Mouse (Mus musculus) left cerebral cortex, adult 8-10 months (tissue): ENCODE data around the gene Gm5799. TPM values are rescaled to one million over a fixed set of nuclear protein-coding genes. Genes with fewer than 3 reads are reported as not detected.
"Not testable (repeated sequence)": the region's sequence is repeated elsewhere in the genome, so short reads cannot be mapped to it uniquely, and the experiment has no call there.

ENCODE experiments used
- DNase-seq, 2 experiments: peaks; one replicate each; pipeline ENCODE4 v3.0.0; 2022; ENCODE audit warnings: low spot score in 2 of 2
- total RNA-seq, 4 experiments: library from RNA; stranded (reverse); gene quantifications; 2 replicates each; pipeline ENCODE4 v1.2.4; 2022

The Gm5799 gene
- total RNA-seq: under 1 TPM; 0.46 to 0.70 (median 0.58) TPM

- not testable (repeated sequence) for DNase-seq
These were observed at the start of gene Gm5799 for GRCm38 (mm10) chr14:43543276-43543675. TSS of gene Gm5799 (plus strand) at chr14:43543576.

DNA sequence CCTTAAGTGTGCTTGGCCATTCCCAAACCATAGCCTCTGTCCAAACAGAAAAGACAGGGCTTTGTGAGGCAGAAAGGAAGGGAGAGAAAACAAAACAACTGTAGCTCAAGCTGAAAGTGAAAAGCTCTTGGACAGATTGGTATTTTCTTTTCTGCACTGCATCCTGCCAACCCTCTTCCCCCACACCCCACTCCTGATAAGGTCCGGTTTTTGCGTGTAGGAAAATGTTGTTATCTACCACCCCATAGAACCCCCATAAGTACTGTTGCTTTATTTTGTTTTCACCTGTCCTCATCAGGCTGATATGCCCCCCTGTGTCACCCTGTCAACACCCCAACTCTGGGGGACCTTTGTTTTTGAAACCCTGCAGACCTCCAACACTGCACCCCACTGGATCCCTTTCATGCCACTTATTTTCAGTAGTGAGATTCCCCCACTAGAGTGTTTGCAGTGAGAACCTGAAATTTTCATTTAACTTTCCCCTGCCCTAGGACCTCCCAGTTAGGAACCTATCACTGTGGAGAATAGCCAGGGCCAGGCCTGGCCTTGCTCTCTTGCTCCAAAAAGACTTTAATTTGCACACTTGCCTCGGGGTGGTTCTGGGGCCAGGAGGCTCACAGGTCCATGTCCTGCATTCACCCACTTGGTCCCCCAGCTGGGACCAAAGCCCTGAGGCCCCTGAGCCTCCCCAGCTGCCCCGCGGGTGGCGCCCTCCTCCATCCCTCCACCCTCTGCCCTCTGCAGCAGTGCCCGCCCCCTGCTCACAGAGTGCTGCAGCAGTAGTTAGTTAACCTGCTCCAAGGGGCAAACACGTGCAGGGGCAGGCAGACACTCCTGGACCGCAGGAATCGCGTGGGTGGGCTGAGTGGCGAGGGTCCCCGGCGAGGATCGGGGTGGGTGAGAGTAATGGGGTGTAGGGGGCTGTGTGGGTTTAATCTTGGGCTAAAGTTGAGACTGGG is 12.0 kb upstream of the Gm5799 start:
- not testable (repeated sequence) for DNase-seq

DNA sequence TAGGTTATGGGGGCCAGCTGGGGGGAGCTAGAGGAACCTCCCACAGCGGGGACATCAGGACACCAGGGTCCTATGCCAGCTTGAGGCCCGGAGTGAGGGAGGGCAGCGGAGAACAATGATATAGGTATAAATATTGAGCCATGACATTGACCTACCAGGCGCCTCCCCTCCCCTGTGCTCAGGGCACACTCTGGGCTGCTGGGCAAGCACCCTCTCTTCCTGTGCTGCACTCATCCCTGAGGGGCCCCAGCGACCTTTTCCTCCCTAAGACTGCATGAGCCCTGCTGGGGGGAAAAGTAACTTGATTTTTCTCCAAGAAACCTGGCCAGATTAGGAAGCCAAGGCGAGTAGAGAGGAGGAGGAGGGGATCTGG is 11.4 kb upstream of the Gm5799 start:
- not testable (repeated sequence) for DNase-seq

GRCm38 (mm10) chr14:43532387-43532786 is 11.0 kb upstream of the Gm5799 start:
- peak in 1 of 2 experiments; percentile 14 for DNase-seq

DNA sequence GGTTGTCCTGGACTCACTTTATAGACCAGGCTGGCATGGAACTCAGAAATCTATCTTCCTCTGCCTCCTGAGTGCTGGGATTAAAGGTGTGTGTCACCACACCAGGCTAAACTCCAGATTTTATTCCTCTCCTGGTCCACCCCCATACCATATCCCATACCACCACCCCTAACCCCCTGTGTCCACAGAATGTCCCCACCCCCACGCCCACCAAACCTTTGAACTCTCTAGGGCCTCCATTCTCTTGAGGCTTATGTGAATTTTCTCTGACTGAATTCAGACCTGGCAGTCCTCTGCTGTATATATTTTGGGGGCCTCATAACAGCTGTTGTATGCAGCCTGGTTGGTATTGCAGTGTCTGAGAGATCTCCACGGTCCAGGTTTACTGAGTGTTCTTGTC is 5.2 kb upstream of the Gm5799 start:
- not testable (repeated sequence) for DNase-seq

- DNase-seq: not testable (repeated sequence)
These were observed 2.9 kb downstream of the Gm5799 start for GRCm38 (mm10) chr14:43546281-43546680.

DNA sequence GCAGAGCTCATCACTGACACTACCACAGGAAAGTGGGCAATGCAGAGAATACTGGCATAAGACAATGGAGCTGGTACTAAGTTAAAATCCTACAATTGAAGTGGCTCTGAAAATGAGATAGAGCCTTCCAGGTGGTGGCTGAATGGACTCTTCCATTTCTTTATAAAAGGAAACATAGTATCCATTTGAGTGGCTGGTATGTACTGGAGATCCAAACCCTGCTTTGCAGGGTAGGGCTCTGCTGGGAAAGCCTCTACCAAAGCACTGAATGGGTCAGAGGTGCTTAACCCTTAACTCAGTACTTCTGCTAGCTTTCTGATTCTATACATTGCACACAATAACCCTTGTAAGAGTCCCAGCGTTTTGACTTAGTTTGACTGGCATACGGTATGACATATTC is 8.9 kb downstream of the Gm5799 start:
- DNase-seq: not testable (repeated sequence)

DNA sequence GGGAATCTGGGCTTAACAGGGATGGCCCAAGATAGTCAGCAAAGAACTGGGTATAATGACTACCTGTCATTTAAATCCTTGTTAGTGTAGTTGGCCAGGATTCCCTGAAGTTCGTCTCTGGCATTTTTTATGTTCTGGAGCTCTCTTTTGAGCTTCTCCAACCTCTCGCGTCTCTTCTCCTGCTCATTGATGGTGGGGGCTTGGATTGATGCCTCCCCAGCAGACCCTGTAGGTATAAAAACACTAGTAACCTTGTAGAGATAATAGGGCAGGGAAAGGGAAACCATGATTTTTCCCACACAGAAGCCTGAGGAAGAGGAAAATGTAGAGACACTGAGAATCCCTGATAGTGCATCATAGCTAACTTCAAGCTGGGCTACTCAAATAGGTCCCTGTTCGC is 34.6 kb downstream of the Gm5799 start:
- DNase-seq: not testable (repeated sequence)

DNA sequence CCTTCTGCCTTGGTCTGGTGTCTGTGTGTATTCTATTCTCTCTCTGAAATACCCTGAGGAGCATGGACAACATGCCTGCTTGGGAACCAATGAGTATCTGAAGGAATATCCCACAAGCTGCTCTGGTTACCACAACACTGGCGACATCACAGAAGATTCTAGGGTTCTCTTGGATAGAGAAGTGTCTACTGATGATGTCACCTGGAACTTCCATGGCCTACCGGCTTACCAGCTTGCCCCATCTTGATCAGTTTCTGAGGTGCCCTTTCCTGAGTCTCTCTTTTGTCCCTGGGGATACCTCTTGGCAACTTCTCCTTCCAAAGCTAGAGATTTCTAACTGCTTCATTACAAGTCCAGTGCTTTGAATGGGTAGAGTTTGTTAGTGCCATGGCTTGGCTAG is 35.7 kb downstream of the Gm5799 start, which contains the start of gene Gm17654:
Gm17654 (minus strand) TSS at position 101 of the 400 bp plus-strand sequence.
- not testable (repeated sequence) for DNase-seq

Other genes with a start within 250 kb of the Gm5799 start
- gene Gm8127, start 249.7 kb upstream of the Gm5799 start, total RNA-seq: not detected
- 1 to 10 TPM in 1 of 4 experiments, under 1 TPM in 1, not detected in 2; 0.67 to 2.9 TPM for gene 1700001F09Rik, start 195.8 kb upstream of the Gm5799 start, total RNA-seq
- gene Gm8138, start 127.2 kb upstream of the Gm5799 start, total RNA-seq: not detected
- not detected for gene Gm17654, start 35.6 kb downstream of the Gm5799 start, total RNA-seq
- gene Gm10375, start 64.4 kb downstream of the Gm5799 start, total RNA-seq: not detected
- not detected for gene Gm8165, start 133.6 kb downstream of the Gm5799 start, total RNA-seq
- gene Gm7324, start 154.3 kb downstream of the Gm5799 start, total RNA-seq: 1 to 10 TPM in 2 of 4 experiments, under 1 TPM in 2; 0.39 to 2.3 (median 0.98) TPM
- not detected for gene Gm16506, start 183.9 kb downstream of the Gm5799 start, total RNA-seq
- not detected for gene Gm6526, start 204.3 kb downstream of the Gm5799 start, total RNA-seq
- not detected for gene Gm8180, start 241.2 kb downstream of the Gm5799 start, total RNA-seq